Mouse (Mus musculus) liver, embryonic 13.5 days (tissue): Measurements from ENCODE around the gene Ptk6. TPM values are rescaled to one million over a fixed set of nuclear protein-coding genes. Genes with fewer than 3 reads are reported as not detected.

ENCODE experiments used
- ATAC-seq: fragments of 200-750 bp; cut with Nextera tagmentation; 2 replicates; pipeline ENCODE4 v1.8.0; 2017; ENCODE audit warnings: low read depth, mild to moderate bottlenecking, moderate number of reproducible peaks, moderate library complexity
- DNase-seq: peaks from one replicate; pipeline ENCODE4 v3.0.0; 2022
- H3K27ac ChIP-seq: fragments of 300-500 bp; sonication (generic); 2 replicates; pipeline ENCODE4 v1.5.1; 2015; ENCODE audit warnings: moderate library complexity, mild to moderate bottlenecking, inconsistent platforms
- H3K27me3 ChIP-seq: fragments of 300-500 bp; sonication (generic); 2 replicates; pipeline ENCODE4 v1.6.1; 2015; ENCODE audit warnings: mild to moderate bottlenecking, inconsistent platforms
- H3K36me3 ChIP-seq: fragments of 300-500 bp; sonication (generic); 2 replicates; pipeline ENCODE4 v1.6.1; 2015; ENCODE audit warnings: mild to moderate bottlenecking, inconsistent platforms
- H3K4me1 ChIP-seq: fragments of 300-500 bp; sonication (generic); replicated peaks from 2 replicates; pipeline ENCODE4 v1.6.1; 2015; ENCODE audit warnings: inconsistent platforms
- H3K4me2 ChIP-seq: fragments of 300-500 bp; sonication (generic); 2 replicates; pipeline ENCODE4 v1.6.1; 2015; ENCODE audit warnings: inconsistent platforms, mild to moderate bottlenecking, moderate library complexity
- H3K4me3 ChIP-seq: fragments of 300-500 bp; sonication (generic); replicated peaks from 2 replicates; pipeline ENCODE4 v1.5.1; 2015; ENCODE audit warnings: mild to moderate bottlenecking, inconsistent platforms
- H3K9ac ChIP-seq: fragments of 300-500 bp; sonication (generic); 2 replicates; pipeline ENCODE4 v1.6.1; 2015; ENCODE audit warnings: mild to moderate bottlenecking, inconsistent platforms
- H3K9me3 ChIP-seq: fragments of 300-500 bp; sonication (generic); replicated peaks from 2 replicates; pipeline ENCODE4 v1.6.1; 2016; ENCODE audit warnings: inconsistent platforms
- WGBS: fragments of 180-500 bp; shearing (Covaris S2); methylation state at CpG from one replicate; pipeline ENCODE4 v1.1.7; 2015; ENCODE audit not compliant: insufficient replicate concordance; 5-methylcytosine and 5-hydroxymethylcytosine counted together
- polyA plus RNA-seq: library from polyadenylated mRNA; unstranded; fragments of >200 nt; fragmentation: Nextera tagmentation; extraction: Ambion mirVana; gene quantifications from 2 replicates; pipeline ENCODE4 v1.2.1, GENCODE M21; 2015

Gene Ptk6
- 0.02 and 0.03 TPM in 2 replicates for polyA plus RNA-seq

DNA sequence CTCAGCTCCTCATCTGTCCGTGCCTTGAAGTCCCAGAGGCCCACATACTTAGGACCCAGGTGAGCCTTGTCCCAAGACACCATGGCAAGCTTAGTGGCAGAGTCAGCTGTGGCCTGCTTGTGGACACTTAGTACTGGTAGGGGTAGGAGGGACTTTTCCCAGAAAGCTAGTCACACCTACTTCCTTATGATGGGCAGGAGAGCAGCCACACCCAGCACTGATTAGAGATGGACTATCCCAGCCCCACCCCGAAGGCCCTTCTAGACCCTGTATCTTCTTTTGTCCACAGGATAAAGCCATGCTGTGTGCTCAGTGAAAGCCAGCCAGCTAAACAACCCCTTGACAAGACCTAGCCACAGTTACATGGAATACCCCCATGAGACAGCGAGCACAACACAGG lies at the start of gene Ptk6:
TSS of gene Ptk6 (minus strand) at position 368 of the 400 bp plus-strand sequence.
- no peak within 1 kb of the TSS for H3K4me3 ChIP-seq
- H3K27me3 ChIP-seq = peaks cover 53% of the 10 kb centered on the region
- ATAC-seq (no peak), DNase-seq (no peak)
- no peaks in the 10 kb centered on the region for H3K9me3 ChIP-seq
- H3K4me2 ChIP-seq = no peak within 1 kb of the TSS
- WGBS = 75% methylated on average over 3 of the region's 3 CpGs
- H3K4me1 ChIP-seq = peaks cover 46% of the 10 kb centered on the region
- no peak within 1 kb of the TSS for H3K27ac ChIP-seq
- H3K36me3 ChIP-seq = no peaks in the 10 kb centered on the region
- H3K9ac ChIP-seq = no peak within 1 kb of the TSS; the same call in 1 of the 2 replicates

DNA sequence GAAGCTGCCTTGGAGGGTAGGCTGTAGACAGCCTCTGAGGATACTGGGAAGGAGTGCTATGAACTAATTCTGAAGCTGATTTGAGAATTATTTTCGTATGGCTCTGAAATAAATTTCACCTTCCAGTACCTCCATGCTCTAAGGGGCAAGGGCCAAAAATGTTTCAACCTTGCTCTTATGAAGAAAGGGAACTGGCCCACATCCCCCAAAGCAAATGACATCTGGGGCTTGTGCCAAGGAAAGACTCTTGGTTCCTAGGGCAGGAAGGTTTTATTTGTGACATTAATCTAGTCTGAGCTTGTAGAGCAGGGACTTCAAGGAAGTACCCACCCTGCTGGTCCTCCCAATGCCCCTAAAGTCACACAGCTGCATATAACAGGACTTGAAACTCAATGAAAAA lies 49.3 kb upstream of the Ptk6 start:
- H3K4me3 ChIP-seq = no peak overlapping the region
- no peak overlapping the region for H3K4me2 ChIP-seq
- ATAC-seq (no peak), DNase-seq (no peak)
- no peak overlapping the region for H3K9ac ChIP-seq
- H3K9me3 ChIP-seq = no peaks in the 10 kb centered on the region
- peaks cover 56% of the 10 kb centered on the region for H3K36me3 ChIP-seq
- H3K27me3 ChIP-seq = no peaks in the 10 kb centered on the region
- H3K27ac ChIP-seq = no peak overlapping the region
- 64% methylated on average over 1 of the region's 1 CpGs for WGBS
- H3K4me1 ChIP-seq = 0 out of 2 replicates have a peak, but pooled peaks cover 3% of the 10 kb centered on the region

DNA sequence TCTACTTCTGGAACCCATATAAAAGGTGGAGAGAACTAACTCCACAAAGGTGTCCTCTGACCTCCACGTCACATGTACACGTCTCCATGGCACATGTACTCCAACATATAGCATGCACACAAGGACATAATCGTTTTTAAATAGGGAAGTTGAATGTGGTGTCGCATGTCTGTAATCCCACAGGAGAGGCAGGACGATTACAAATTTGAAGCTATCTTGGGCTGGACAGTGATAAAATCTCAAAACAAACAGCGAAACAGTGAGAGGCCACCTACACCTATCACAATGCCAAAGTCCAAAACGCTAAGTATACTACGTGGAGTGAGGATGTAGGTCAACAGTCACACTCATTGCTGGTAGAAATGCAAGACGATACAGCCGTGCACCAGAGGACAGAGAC lies 46.6 kb upstream of the Ptk6 start:
- DNase-seq (no peak), ATAC-seq (peak; percentile 51; the same call in 1 of the 2 replicates)
- Histone ChIP-seq H3K9ac (no peak overlapping the region), H3K4me2 (no peak overlapping the region), H3K27ac (no peak overlapping the region), H3K27me3 (no peaks in the 10 kb centered on the region), H3K4me3 (no peak overlapping the region), H3K4me1 (peaks cover 6% of the 10 kb centered on the region), H3K9me3 (no peaks in the 10 kb centered on the region), H3K36me3 (peaks cover 31% of the 10 kb centered on the region)
- 62% methylated on average over 10 of the region's 10 CpGs for WGBS

DNA sequence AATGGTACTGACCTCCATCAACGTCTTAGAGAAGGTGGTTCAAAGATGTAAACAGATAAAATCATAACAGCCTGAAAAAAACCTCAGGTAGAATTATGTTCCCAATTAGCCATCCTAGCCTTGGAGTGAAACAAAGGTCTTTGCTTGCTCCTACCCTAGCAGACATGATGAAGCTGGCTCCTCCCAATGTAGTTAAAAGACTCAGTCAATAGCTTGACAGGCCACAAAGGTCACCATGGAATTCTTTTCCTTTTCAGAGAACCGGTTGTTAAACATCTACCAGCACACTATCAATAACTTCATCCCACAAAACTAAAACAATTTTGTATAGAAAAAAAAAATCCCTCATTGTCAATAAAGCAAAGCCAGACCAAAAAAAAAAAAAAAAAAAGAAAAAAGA lies 42.4 kb upstream of the Ptk6 start:
- peaks cover 35% of the 10 kb centered on the region for H3K4me1 ChIP-seq
- no peak overlapping the region for H3K27ac ChIP-seq
- no peak overlapping the region for H3K9ac ChIP-seq
- H3K36me3 ChIP-seq = peaks cover 7% of the 10 kb centered on the region; the same call in 1 of the 2 replicates
- ATAC-seq = no peak
- H3K9me3 ChIP-seq = no peaks in the 10 kb centered on the region
- no peak overlapping the region for H3K4me3 ChIP-seq
- H3K4me2 ChIP-seq = no peak overlapping the region
- H3K27me3 ChIP-seq = no peaks in the 10 kb centered on the region
- no peak for DNase-seq
- 44% methylated on average over 2 of the region's 2 CpGs for WGBS

DNA sequence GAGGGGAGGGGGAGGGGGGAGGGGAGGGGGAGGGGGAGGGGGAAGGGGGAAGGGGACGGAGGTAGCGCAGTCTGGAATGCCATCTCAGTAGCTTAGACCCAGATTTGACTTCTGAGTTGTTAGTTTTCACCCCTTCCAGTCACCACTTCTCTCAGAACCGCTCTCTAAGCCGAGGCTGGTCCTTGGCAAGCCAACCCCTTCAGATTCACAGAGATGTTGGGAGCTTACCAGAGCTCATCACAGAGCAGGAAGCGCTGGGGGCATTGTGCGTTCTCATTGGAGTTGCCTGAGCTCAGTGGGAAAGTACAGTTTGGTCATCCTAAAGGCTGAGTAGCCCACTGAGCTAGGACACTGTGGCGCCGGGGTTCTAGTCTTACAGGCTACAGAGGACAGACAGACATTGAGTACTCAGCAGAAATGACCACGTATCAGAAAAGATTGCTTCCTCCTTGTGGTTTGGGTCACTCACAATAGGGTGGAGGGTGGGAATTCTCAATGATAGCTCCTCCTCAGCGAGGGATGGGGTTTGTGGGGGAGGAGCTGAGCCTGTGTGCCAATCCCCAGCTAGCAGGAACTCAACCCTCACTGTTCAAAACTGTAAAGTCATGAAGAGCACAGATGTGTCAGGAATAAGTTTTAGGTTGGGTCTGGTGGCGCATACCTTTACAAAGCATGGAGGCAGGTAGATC lies 41.3 kb upstream of the Ptk6 start:
- H3K4me1 ChIP-seq = peaks cover 39% of the 10 kb centered on the region
- no peaks in the 10 kb centered on the region for H3K27me3 ChIP-seq
- H3K9ac ChIP-seq = no peak overlapping the region
- peaks cover 14% of the 10 kb centered on the region; the same call in 1 of the 2 replicates for H3K36me3 ChIP-seq
- H3K4me3 ChIP-seq = no peak overlapping the region
- H3K9me3 ChIP-seq = no peaks in the 10 kb centered on the region
- peak; percentile 44 for ATAC-seq
- WGBS = 19% methylated on average over 11 of the region's 11 CpGs
- H3K4me2 ChIP-seq = peak overlapping the region; percentile 38; the same call in 1 of the 2 replicates
- peak; percentile 28 for DNase-seq
- peak overlapping the region; percentile 36; the same call in 1 of the 2 replicates for H3K27ac ChIP-seq

DNA sequence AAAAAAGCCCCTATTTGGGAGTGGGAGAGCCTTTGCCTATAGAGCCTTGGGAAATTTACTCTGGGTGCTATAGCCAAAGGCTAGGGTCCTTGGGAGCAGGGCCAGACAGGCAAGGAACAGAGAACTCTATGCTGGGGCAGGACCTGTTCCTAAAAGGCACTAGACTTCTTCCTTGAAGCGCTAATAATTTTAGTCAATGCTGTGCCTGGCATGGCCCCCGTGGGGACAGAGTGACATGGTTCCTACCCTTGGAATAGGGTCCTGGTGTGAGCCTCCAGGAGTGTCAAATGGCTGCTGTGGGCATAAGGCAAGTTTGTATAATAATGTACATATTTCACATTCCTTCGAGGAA lies 39.7 kb upstream of the Ptk6 start:
- Histone ChIP-seq H3K27ac (peak overlapping the region; percentile 25; the same call in 1 of the 2 replicates), H3K4me2 (peak overlapping the region; percentile 78), H3K4me1 (peaks cover 39% of the 10 kb centered on the region), H3K27me3 (no peaks in the 10 kb centered on the region), H3K36me3 (peaks cover 27% of the 10 kb centered on the region), H3K9me3 (no peaks in the 10 kb centered on the region), H3K9ac (peak overlapping the region; percentile 86), H3K4me3 (peak overlapping the region; percentile 75)
- ATAC-seq (no peak), DNase-seq (no peak)
- 61% methylated on average over 3 of the region's 3 CpGs for WGBS

DNA sequence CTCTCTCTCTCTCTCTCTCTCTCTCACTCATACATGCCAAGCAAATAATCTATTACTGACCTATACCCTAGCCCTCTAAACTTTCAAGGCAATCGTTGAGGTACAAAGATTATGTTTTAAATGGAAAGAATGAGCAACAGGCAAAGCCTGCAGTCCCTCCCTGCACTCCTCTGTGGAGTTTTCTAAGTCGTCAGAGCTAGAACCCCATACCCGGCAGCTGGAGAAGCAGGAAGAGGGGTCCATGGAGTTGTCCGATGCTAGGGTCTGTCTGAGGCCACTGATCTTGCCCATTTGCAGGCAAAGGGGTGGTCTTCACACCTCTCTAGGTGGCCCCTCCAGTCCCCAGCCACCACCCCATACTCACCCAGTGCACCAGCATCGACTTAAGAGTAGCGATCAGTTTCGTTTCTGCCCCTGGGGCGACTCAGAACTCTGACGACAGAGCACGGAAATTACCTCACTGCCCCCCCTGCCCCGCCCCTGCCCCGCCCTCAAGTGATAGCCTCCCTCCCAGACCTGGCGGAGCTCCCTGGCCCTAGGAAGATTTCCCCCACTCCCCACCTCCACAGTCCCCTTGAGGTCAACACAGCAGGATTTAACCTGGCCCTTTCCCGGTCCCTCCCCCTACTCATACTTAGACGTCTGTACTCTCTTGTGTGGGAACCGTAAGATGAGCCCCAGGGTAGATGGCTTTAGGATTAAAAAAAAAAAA lies 39.2 kb upstream of the Ptk6 start, which contains the start of gene Helz2:
TSS of gene Helz2 (minus strand) at position 426 of the 712 bp plus-strand sequence.
- no peaks in the 10 kb centered on the region for H3K9me3 ChIP-seq
- no peaks in the 10 kb centered on the region for H3K27me3 ChIP-seq
- WGBS = 8% methylated on average over 16 of the region's 16 CpGs
- H3K4me3 ChIP-seq = peak within 1 kb of the TSS; percentile 75
- H3K9ac ChIP-seq = peak within 1 kb of the TSS; percentile 86
- DNase-seq = peak; percentile 47
- peaks cover 30% of the 10 kb centered on the region for H3K36me3 ChIP-seq
- peak within 1 kb of the TSS; percentile 78 for H3K4me2 ChIP-seq
- H3K27ac ChIP-seq = peak within 1 kb of the TSS; percentile 79
- peaks cover 39% of the 10 kb centered on the region for H3K4me1 ChIP-seq
- ATAC-seq = peak; percentile 82

DNA sequence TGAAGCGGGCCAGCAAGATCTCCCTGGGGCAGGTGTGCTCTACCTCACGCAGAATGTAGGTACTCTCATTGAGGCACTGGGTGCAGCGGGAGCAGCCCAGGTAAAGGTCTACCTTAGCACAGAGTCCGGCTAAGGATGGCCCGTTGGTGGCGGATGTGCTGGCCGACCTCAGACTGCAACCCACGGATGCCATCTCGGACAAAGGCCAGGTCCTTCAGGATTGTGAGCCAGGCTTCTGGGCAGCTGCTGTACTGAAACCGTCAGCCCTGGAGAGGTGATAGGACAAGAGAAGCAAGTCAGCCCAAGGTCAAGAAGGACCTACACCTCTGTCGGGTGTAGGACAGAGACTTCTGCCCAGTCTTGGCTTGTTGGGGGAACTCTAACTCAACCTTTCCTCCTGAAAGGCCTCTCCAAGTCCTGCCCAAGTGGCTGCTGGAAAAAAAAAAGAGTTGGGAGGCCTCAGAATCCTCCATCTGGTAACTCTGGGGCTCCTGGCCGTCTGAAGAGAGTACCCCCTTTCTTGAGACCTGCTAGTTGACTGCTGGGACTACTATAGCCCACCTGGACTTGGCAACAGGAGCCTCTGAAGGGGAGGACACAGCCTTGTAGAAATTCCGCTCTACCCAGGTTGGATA lies 38.3 kb upstream of the Ptk6 start:
- H3K4me2 ChIP-seq = peak overlapping the region; percentile 78
- ATAC-seq (no peak), DNase-seq (no peak)

DNA sequence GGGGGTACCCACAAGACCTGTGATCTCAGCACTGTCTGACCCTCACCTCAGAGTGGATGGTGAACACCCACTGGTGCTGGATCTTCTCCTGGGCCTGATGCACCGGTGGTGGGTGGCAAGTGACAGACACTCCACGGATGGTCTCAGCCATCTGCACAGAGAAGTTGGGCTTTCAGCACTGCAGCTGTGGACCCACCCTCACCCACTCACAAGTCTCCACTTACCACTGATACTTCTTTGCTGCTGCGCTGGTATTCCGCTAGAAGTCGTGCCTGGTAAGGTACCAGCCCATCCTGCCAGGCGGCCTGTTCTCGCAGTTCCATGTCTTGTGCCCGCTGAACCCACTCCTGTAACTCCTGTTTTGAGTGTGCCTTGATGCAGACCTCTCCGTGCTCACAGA lies 36.7 kb upstream of the Ptk6 start:
- WGBS = 92% methylated on average over 9 of the region's 9 CpGs
- ATAC-seq = no peak
- Histone ChIP-seq H3K4me3 (no peak overlapping the region), H3K4me2 (0 out of 2 replicates have a peak overlapping the region, but pooled peaks have one; percentile 12), H3K27me3 (no peaks in the 10 kb centered on the region), H3K9me3 (no peaks in the 10 kb centered on the region), H3K27ac (no peak overlapping the region), H3K9ac (no peak overlapping the region), H3K4me1 (peaks cover 36% of the 10 kb centered on the region), H3K36me3 (peaks cover 50% of the 10 kb centered on the region)
- DNase-seq = no peak

More for the DNA sequence above, 38.3 kb upstream of the Ptk6 start:
- no peaks in the 10 kb centered on the region for H3K9me3 ChIP-seq
- H3K4me3 ChIP-seq = peak overlapping the region; percentile 75
- H3K4me1 ChIP-seq = peaks cover 39% of the 10 kb centered on the region
- H3K9ac ChIP-seq = peak overlapping the region; percentile 86
- 81% methylated on average over 13 of the region's 13 CpGs for WGBS
- no peaks in the 10 kb centered on the region for H3K27me3 ChIP-seq
- peaks cover 38% of the 10 kb centered on the region for H3K36me3 ChIP-seq
- no peak overlapping the region for H3K27ac ChIP-seq

DNA sequence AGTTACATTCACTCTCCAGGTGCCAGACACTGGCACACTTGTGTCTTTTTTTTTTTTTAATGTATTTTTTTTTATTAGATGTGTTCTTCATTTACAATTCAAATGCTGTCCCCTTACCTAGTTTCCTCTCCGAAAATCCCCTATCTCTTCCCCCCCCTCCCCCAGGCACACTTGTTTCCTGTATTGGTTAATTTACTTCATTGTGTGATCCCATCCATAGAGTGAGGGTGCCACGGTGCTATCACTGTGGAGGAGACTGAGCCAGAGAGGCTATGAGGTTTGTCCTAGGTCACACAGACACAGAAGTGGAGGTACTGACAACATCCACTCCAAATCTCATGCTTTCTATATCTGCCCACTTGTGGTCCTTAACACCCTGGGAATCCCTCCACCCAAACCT lies 36.3 kb upstream of the Ptk6 start:
- Histone ChIP-seq H3K4me2 (no peak overlapping the region), H3K4me1 (peaks cover 32% of the 10 kb centered on the region), H3K9me3 (no peaks in the 10 kb centered on the region), H3K4me3 (no peak overlapping the region), H3K36me3 (peaks cover 54% of the 10 kb centered on the region), H3K9ac (no peak overlapping the region), H3K27me3 (no peaks in the 10 kb centered on the region), H3K27ac (no peak overlapping the region)
- no peak for ATAC-seq
- DNase-seq = no peak
- 51% methylated on average over 2 of the region's 2 CpGs for WGBS

DNA sequence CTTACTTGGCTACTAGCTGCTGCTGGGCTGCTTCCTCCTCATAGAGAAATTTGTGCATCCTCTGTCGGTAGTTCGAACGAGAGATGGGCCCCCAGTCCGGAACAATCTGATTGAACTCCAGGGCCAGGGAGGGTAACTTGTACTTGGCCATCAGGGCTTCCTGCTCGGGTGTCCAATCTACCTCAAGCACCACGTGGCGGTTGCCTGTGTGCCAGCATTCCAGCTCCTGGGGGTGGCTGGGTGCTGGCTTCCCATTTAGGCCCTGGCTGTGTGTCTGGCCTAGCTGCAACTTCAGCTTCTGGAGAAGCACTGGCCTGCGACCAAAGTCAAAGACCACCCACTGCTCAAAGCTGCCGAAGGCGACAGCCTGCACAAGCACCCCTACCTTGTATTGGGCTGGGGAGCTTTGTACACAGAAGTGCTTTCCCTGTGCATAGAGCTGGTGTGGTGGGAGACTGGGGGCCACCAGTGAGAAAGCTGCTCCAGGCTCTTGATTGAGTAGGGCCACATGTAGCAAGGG lies 35.6 kb upstream of the Ptk6 start:
- DNase-seq (no peak), ATAC-seq (no peak)
- Histone ChIP-seq H3K4me3 (no peak overlapping the region), H3K9me3 (no peaks in the 10 kb centered on the region), H3K9ac (no peak overlapping the region; the same call in 1 of the 2 replicates), H3K27ac (no peak overlapping the region), H3K36me3 (peaks cover 61% of the 10 kb centered on the region), H3K4me2 (no peak overlapping the region), H3K27me3 (no peaks in the 10 kb centered on the region), H3K4me1 (peaks cover 30% of the 10 kb centered on the region)
- 76% methylated on average over 10 of the region's 10 CpGs for WGBS
